Mouse (Mus musculus) embryonic fibroblast, embryonic 13.5 days (primary cell): ENCODE measurements around the gene Cemip. TPM values are rescaled to one million over a fixed set of nuclear protein-coding genes. Genes with fewer than 3 reads are reported as not detected.

Source experiments
- H3K27ac ChIP-seq: 2 replicates; pipeline ENCODE4 v1.5.1; 2012; ENCODE audit warnings: low read length, control low read depth, inconsistent platforms; ENCODE audit not compliant: insufficient read depth
- H3K4me1 ChIP-seq: 2 replicates; pipeline ENCODE4 v1.6.1; 2011; ENCODE audit warnings: low read length; ENCODE audit not compliant: control insufficient read depth, insufficient read depth
- H3K4me3 ChIP-seq: 2 replicates; pipeline ENCODE4 v1.5.1; 2011; ENCODE audit warnings: mild to moderate bottlenecking, control low read depth, low read length; ENCODE audit not compliant: insufficient read depth
- CTCF ChIP-seq: IDR thresholded peaks from 2 replicates; pipeline ENCODE4 v1.5.1; 2011; ENCODE audit warnings: mild to moderate bottlenecking, control low read depth, low read length, moderate library complexity, borderline replicate concordance; ENCODE audit not compliant: insufficient read depth
- POLR2A ChIP-seq: IDR thresholded peaks from 2 replicates; pipeline ENCODE4 v1.6.1; 2011; ENCODE audit warnings: low read depth, mild to moderate bottlenecking, control low read depth, low read length, moderate library complexity
- polyA plus RNA-seq: library from polyadenylated mRNA; stranded (reverse); fragments of >200 nt; gene quantifications from 2 replicates; pipeline ENCODE4 v1.2.4, GENCODE M21; 2011; ENCODE audit warnings: low read depth; ENCODE audit not compliant: missing spikeins, insufficient read length

The Cemip gene
- polyA plus RNA-seq, 1 experiment = 73.5 TPM

GRCm38 (mm10) chr7:83976413-83976958 is 109.8 kb downstream of the Cemip start:
- H3K4me3 ChIP-seq = no peak overlapping the region
- H3K27ac ChIP-seq = peak overlapping the region; percentile 14; the same call in 1 of the 2 replicates
- no peaks in the 10 kb centered on the region for H3K4me1 ChIP-seq
- TF ChIP-seq CTCF (no peak), POLR2A (no peak)

DNA sequence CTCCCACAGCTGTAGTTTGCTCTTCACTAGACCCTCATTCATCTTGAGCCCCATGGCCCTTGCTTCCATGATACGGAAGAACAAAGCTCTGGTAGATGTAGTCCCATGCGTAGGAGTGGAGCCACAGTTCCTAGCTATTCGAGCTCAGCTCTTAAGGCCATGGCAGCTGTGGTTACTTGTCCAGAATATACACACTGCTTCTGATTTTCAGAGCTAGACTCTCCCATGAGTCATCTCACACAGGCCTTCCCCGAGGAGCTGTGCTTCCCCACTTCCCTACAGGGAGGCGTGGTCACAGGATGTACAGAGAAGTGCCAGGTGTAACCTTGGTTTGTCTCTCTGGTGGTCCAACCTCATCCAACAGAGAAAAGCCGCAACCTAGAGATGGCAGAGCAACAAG is 111.0 kb downstream of the Cemip start:
- no peaks in the 10 kb centered on the region for H3K4me1 ChIP-seq
- no peak overlapping the region for H3K4me3 ChIP-seq
- TF ChIP-seq CTCF = no peak
- no peak for TF ChIP-seq POLR2A
- no peak overlapping the region for H3K27ac ChIP-seq

- no peak for TF ChIP-seq POLR2A
- TF ChIP-seq CTCF = no peak
- Histone ChIP-seq H3K27ac (no peak overlapping the region), H3K4me3 (no peak overlapping the region), H3K4me1 (no peaks in the 10 kb centered on the region)
Observed at GRCm38 (mm10) chr7:83972485-83972884, 113.8 kb downstream of the Cemip start.

- TF ChIP-seq CTCF = no peak
- Histone ChIP-seq H3K27ac (no peak overlapping the region), H3K4me1 (no peaks in the 10 kb centered on the region), H3K4me3 (no peak overlapping the region)
Observed at GRCm38 (mm10) chr7:83966047-83966818, 120.1 kb downstream of the Cemip start.

DNA sequence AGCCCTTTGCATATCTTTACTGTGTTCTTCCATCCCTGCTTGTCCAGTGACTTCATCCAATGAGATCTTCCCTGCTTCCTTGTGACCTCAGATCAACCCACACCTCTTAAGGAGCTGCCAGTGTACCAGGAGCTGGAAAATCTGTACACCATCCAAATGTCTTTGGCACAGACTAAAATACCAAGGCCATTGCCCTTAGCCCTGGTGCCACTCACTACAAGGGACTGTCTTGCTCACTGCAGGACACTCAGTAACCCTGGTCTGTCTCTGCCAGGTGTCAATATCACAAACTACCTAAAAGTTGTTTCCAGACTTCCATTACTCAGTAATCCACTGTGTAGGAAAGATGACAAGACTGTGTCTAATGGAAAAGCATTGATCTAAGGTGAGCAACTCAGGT is 121.1 kb downstream of the Cemip start:
- Histone ChIP-seq H3K4me3 (no peak overlapping the region), H3K4me1 (no peaks in the 10 kb centered on the region), H3K27ac (no peak overlapping the region)
- TF ChIP-seq CTCF (no peak), POLR2A (no peak)

- Histone ChIP-seq H3K4me1 (no peaks in the 10 kb centered on the region), H3K27ac (no peak overlapping the region), H3K4me3 (no peak overlapping the region)
- TF ChIP-seq POLR2A = no peak
- TF ChIP-seq CTCF = no peak
Observed at GRCm38 (mm10) chr7:83952511-83952910, 133.8 kb downstream of the Cemip start.

GRCm38 (mm10) chr7:83951327-83951726 is 135.0 kb downstream of the Cemip start:
- H3K4me1 ChIP-seq = no peaks in the 10 kb centered on the region
- TF ChIP-seq POLR2A = no peak
- TF ChIP-seq CTCF = no peak
- no peak overlapping the region for H3K27ac ChIP-seq
- no peak overlapping the region for H3K4me3 ChIP-seq

- TF ChIP-seq POLR2A = no peak
- TF ChIP-seq CTCF = no peak
- H3K27ac ChIP-seq = no peak overlapping the region
- no peaks in the 10 kb centered on the region for H3K4me1 ChIP-seq
Observed at GRCm38 (mm10) chr7:83949662-83950061, 136.6 kb downstream of the Cemip start.

DNA sequence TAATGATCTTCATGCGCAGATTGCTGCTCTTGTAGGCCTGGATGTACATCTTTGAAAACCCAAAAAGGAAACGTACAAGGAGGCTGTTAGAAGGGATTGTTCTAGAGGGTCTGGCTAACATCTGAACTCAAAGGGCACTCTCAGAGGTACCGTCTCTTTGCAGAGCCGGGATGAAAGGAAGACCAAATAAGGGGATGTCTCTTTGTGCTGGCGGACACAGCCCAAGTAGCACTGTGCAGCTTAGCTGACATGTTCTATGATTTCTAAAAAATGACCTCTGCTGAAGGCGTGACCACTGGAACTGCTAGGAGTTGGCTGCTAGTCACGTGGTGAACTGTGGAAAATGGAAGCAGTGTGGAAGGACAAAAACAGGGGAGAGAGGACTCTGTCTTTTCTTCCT is 137.6 kb downstream of the Cemip start:
- H3K4me3 ChIP-seq = no peak overlapping the region
- H3K27ac ChIP-seq = no peak overlapping the region
- TF ChIP-seq POLR2A = no peak
- no peaks in the 10 kb centered on the region for H3K4me1 ChIP-seq

More at GRCm38 (mm10) chr7:83949662-83950061, 136.6 kb downstream of the Cemip start:
- H3K4me3 ChIP-seq = no peak overlapping the region

- Histone ChIP-seq H3K4me1 (peaks cover 7% of the 10 kb centered on the region), H3K4me3 (no peak overlapping the region), H3K27ac (no peak overlapping the region)
- TF ChIP-seq POLR2A = no peak
- no peak for TF ChIP-seq CTCF
Observed at GRCm38 (mm10) chr7:83941701-83942101, 144.6 kb downstream of the Cemip start.

DNA sequence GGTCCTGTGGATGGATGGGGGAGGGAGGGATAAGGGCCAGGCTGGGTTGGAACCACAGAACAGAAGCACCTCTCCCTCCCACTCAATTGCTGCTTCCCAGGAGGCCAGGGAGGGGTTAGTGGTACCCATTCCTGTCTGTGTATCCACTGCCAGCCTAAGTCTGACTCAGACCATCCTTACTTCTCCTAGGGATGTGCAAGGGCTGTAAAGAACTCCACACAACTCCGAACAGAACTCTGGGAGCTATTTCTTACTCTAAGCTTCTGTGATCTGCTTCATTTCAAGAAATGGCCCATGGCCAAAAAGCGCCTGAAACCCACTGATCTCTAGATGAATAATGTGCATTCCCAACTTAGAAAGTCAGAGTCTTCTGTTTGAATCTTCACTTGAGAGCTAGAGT is 146.2 kb downstream of the Cemip start:
- H3K4me1 ChIP-seq = peaks cover 7% of the 10 kb centered on the region
- TF ChIP-seq POLR2A (no peak), CTCF (no peak)

More for the DNA sequence above, 146.2 kb downstream of the Cemip start:
- Histone ChIP-seq H3K27ac (peak overlapping the region; percentile 77; the same call in 1 of the 2 replicates), H3K4me3 (no peak overlapping the region)
